Mouse (Mus musculus): ENCODE results near the gene Ptprr. TPM values are rescaled to one million over a fixed set of nuclear protein-coding genes. Genes with fewer than 3 reads are reported as not detected.

The Ptprr gene
- total RNA-seq, 4 experiments from 2014 or later, result 1.3 to 1.7 (median 1.4) TPM

Other genes starting within 250 kb of the Ptprr start
- 1 to 10 TPM; 1.3 to 2.8 (median 1.9) TPM for gene Tspan8, start 201.4 kb upstream of the Ptprr start, total RNA-seq (2022)
- gene 4933416C03Rik, start 95.7 kb downstream of the Ptprr start, total RNA-seq (2022), result not detected

All from heart, adult 8-10 months (tissue).